Mouse (Mus musculus): ENCODE results near the gene Gucy2c. TPM values are rescaled to one million over a fixed set of nuclear protein-coding genes. Genes with fewer than 3 reads are reported as not detected.

Gucy2c gene
- polyA plus RNA-seq, 1 experiment, result not detected

GRCm38 (mm10) chr6:136662063-136662462 is 119.5 kb downstream of the Gucy2c start:
- Histone ChIP-seq H3K4me3 (replicated peaks) (no peak overlapping the region), H3K36me3 (ENCODE audit: control insufficient read depth) (no peaks in the 10 kb centered on the region), H3K27me3 (ENCODE audit: control insufficient read depth) (peaks cover 31% of the 10 kb centered on the region), H3K9me3 (ENCODE audit: control insufficient read depth, low read length) (no peaks in the 10 kb centered on the region; the same call in 1 of the 2 replicates), H3K4me1 (ENCODE audit: control insufficient read depth) (no peaks in the 10 kb centered on the region)
- TF ChIP-seq TAL1 (IDR thresholded peaks at IDR 0.05; ENCODE audit: low read length) (no peak), GATA1 (IDR thresholded peaks at IDR 0.05; ENCODE audit: low read length) (no peak)

- Histone ChIP-seq H3K27me3 (ENCODE audit: control insufficient read depth) (peaks cover 31% of the 10 kb centered on the region), H3K4me1 (ENCODE audit: control insufficient read depth) (no peaks in the 10 kb centered on the region), H3K36me3 (ENCODE audit: control insufficient read depth) (no peaks in the 10 kb centered on the region), H3K4me3 (replicated peaks) (peak within 1 kb of the TSS; percentile 29), H3K9me3 (ENCODE audit: control insufficient read depth, low read length) (no peaks in the 10 kb centered on the region; the same call in 1 of the 2 replicates)
- no peak for TF ChIP-seq GATA1 (IDR thresholded peaks at IDR 0.05; ENCODE audit: low read length)
- no peak for TF ChIP-seq TAL1 (IDR thresholded peaks at IDR 0.05; ENCODE audit: low read length)
Measured at GRCm38 (mm10) chr6:136661706-136662016, 119.9 kb downstream of the Gucy2c start, which contains the start of gene Plbd1. Plbd1 (minus strand) TSS chr6:136661928.

- Histone ChIP-seq H3K36me3 (ENCODE audit: control insufficient read depth) (no peaks in the 10 kb centered on the region), H3K9me3 (ENCODE audit: control insufficient read depth, low read length) (no peaks in the 10 kb centered on the region; the same call in 1 of the 2 replicates), H3K4me3 (replicated peaks) (peak overlapping the region; percentile 29), H3K4me1 (ENCODE audit: control insufficient read depth) (no peaks in the 10 kb centered on the region), H3K27me3 (ENCODE audit: control insufficient read depth) (peaks cover 31% of the 10 kb centered on the region)
- TF ChIP-seq TAL1 (IDR thresholded peaks at IDR 0.05; ENCODE audit: low read length) (no peak), GATA1 (IDR thresholded peaks at IDR 0.05; ENCODE audit: low read length) (no peak)
Measured at GRCm38 (mm10) chr6:136660831-136661705, 120.5 kb downstream of the Gucy2c start.

- TF ChIP-seq GATA1 (IDR thresholded peaks at IDR 0.05; ENCODE audit: low read length) (no peak), TAL1 (IDR thresholded peaks at IDR 0.05; ENCODE audit: low read length) (no peak)
- Histone ChIP-seq H3K36me3 (ENCODE audit: control insufficient read depth) (no peaks in the 10 kb centered on the region), H3K9me3 (ENCODE audit: control insufficient read depth, low read length) (no peaks in the 10 kb centered on the region; the same call in 1 of the 2 replicates), H3K4me3 (replicated peaks) (no peak overlapping the region), H3K27me3 (ENCODE audit: control insufficient read depth) (peaks cover 31% of the 10 kb centered on the region), H3K4me1 (ENCODE audit: control insufficient read depth) (no peaks in the 10 kb centered on the region)
Measured at GRCm38 (mm10) chr6:136659226-136659625, 122.3 kb downstream of the Gucy2c start.

- TF ChIP-seq GATA1 (IDR thresholded peaks at IDR 0.05; ENCODE audit: low read length) (no peak), TAL1 (IDR thresholded peaks at IDR 0.05; ENCODE audit: low read length) (no peak)
- Histone ChIP-seq H3K4me1 (ENCODE audit: control insufficient read depth) (no peaks in the 10 kb centered on the region), H3K4me3 (replicated peaks) (no peak overlapping the region), H3K36me3 (ENCODE audit: control insufficient read depth) (no peaks in the 10 kb centered on the region), H3K27me3 (ENCODE audit: control insufficient read depth) (peaks cover 31% of the 10 kb centered on the region), H3K9me3 (ENCODE audit: control insufficient read depth, low read length) (no peaks in the 10 kb centered on the region; the same call in 1 of the 2 replicates)
Measured at GRCm38 (mm10) chr6:136658303-136658702, 123.3 kb downstream of the Gucy2c start.

- TF ChIP-seq GATA1 (IDR thresholded peaks at IDR 0.05; ENCODE audit: low read length) (no peak), TAL1 (IDR thresholded peaks at IDR 0.05; ENCODE audit: low read length) (no peak)
Measured at GRCm38 (mm10) chr6:136655786-136656185, 125.8 kb downstream of the Gucy2c start.

GRCm38 (mm10) chr6:136654470-136654869 is 127.1 kb downstream of the Gucy2c start:
- Histone ChIP-seq H3K36me3 (ENCODE audit: control insufficient read depth) (no peaks in the 10 kb centered on the region), H3K9me3 (ENCODE audit: control insufficient read depth, low read length) (no peaks in the 10 kb centered on the region), H3K27me3 (ENCODE audit: control insufficient read depth) (no peaks in the 10 kb centered on the region), H3K4me3 (replicated peaks) (no peak overlapping the region), H3K4me1 (ENCODE audit: control insufficient read depth) (no peaks in the 10 kb centered on the region)
- no peak for TF ChIP-seq TAL1 (IDR thresholded peaks at IDR 0.05; ENCODE audit: low read length)
- no peak for TF ChIP-seq GATA1 (IDR thresholded peaks at IDR 0.05; ENCODE audit: low read length)

More at GRCm38 (mm10) chr6:136655786-136656185, 125.8 kb downstream of the Gucy2c start:
- no peaks in the 10 kb centered on the region for H3K4me1 ChIP-seq (ENCODE audit: control insufficient read depth)
- H3K27me3 ChIP-seq (ENCODE audit: control insufficient read depth), result peaks cover 9% of the 10 kb centered on the region
- no peaks in the 10 kb centered on the region for H3K36me3 ChIP-seq (ENCODE audit: control insufficient read depth)
- no peaks in the 10 kb centered on the region for H3K9me3 ChIP-seq (ENCODE audit: control insufficient read depth, low read length)
- H3K4me3 ChIP-seq (replicated peaks), result no peak overlapping the region

- no peaks in the 10 kb centered on the region for H3K36me3 ChIP-seq (ENCODE audit: control insufficient read depth)
Measured at GRCm38 (mm10) chr6:136653331-136653730, 128.2 kb downstream of the Gucy2c start.

GRCm38 (mm10) chr6:136650664-136651063 is 130.9 kb downstream of the Gucy2c start:
- H3K4me3 ChIP-seq (replicated peaks), result no peak overlapping the region
- H3K27me3 ChIP-seq (ENCODE audit: control insufficient read depth), result no peaks in the 10 kb centered on the region
- H3K36me3 ChIP-seq (ENCODE audit: control insufficient read depth), result no peaks in the 10 kb centered on the region
- H3K9me3 ChIP-seq (ENCODE audit: control insufficient read depth, low read length), result no peaks in the 10 kb centered on the region
- no peak for TF ChIP-seq GATA1 (IDR thresholded peaks at IDR 0.05; ENCODE audit: low read length)
- TF ChIP-seq TAL1 (IDR thresholded peaks at IDR 0.05; ENCODE audit: low read length), result no peak
- no peaks in the 10 kb centered on the region for H3K4me1 ChIP-seq (ENCODE audit: control insufficient read depth)

More at GRCm38 (mm10) chr6:136653331-136653730, 128.2 kb downstream of the Gucy2c start:
- TF ChIP-seq TAL1 (IDR thresholded peaks at IDR 0.05; ENCODE audit: low read length) (no peak), GATA1 (IDR thresholded peaks at IDR 0.05; ENCODE audit: low read length) (no peak)
- Histone ChIP-seq H3K9me3 (ENCODE audit: control insufficient read depth, low read length) (no peaks in the 10 kb centered on the region), H3K27me3 (ENCODE audit: control insufficient read depth) (no peaks in the 10 kb centered on the region), H3K4me3 (replicated peaks) (no peak overlapping the region), H3K4me1 (ENCODE audit: control insufficient read depth) (no peaks in the 10 kb centered on the region)
